Mouse (Mus musculus) testis, adult 2 months (tissue): ENCODE results near the gene Phldb3.
"Not testable (repeated sequence)": the region's sequence is repeated elsewhere in the genome, so short reads cannot be mapped to it uniquely, and the experiment has no call there.

Source experiments
- CTCF ChIP-seq: fragments of 200-500 bp; IDR thresholded peaks from 2 replicates; pipeline ENCODE4 v1.5.1; 2012; ENCODE audit warnings: low read depth, mild to moderate bottlenecking, inconsistent platforms, low read length, moderate library complexity; ENCODE audit not compliant: control insufficient read depth, insufficient read depth, insufficient replicate concordance
- POLR2A ChIP-seq: fragments of 200-500 bp; IDR thresholded peaks from 2 replicates; pipeline ENCODE4 v1.6.1; 2012; ENCODE audit warnings: low read depth, mild to moderate bottlenecking, inconsistent platforms, low read length, moderate library complexity; ENCODE audit not compliant: control insufficient read depth

DNA sequence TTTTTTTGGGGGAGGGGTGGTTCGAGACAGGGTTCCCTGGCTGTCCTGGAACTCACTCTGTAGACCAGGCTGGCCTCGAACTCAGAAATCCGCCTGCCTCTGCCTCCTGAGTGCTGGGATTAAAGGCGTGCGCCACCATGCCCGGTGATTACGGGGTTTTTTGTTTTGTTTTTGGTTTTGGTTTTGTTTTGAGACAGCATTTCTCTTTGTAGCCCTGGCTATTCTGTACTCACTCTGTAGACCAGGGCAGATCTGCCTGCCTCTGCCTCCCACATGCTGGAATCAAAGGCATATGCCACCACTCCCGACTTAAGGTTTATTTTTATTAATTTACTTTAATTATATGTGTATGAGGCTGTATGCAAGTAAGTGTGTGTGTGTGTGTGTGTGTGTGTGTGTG lies 7.8 kb downstream of the Phldb3 start:
- TF ChIP-seq CTCF, POLR2A: not testable (repeated sequence)
